Mouse (Mus musculus): ENCODE results near the gene Gzf1. TPM values are rescaled to one million over a fixed set of nuclear protein-coding genes. Genes with fewer than 3 reads are reported as not detected.

The Gzf1 gene
- total RNA-seq, 2 experiments from 2014 or later: 35.5 to 39.9 TPM

GRCm38 (mm10) chr2:148698571-148698970 is 17.7 kb downstream of the Gzf1 start:
- DNase-seq (ENCODE audit: low spot score in 2 of 2): no peak

- DNase-seq (ENCODE audit: low spot score in 2 of 2): no peak
These were observed 25.8 kb downstream of the Gzf1 start for GRCm38 (mm10) chr2:148706409-148707201.

- no peak for DNase-seq (ENCODE audit: low spot score in 2 of 2)
These were observed 26.3 kb downstream of the Gzf1 start for GRCm38 (mm10) chr2:148707202-148707530.

- no peak for DNase-seq (ENCODE audit: low spot score in 2 of 2)
These were observed 31.5 kb downstream of the Gzf1 start for GRCm38 (mm10) chr2:148712326-148712725.

- no peak for DNase-seq (ENCODE audit: low spot score in 2 of 2)
These were observed 36.2 kb downstream of the Gzf1 start for GRCm38 (mm10) chr2:148717072-148717471.

GRCm38 (mm10) chr2:148719271-148719995 is 38.6 kb downstream of the Gzf1 start:
- no peak for DNase-seq (ENCODE audit: low spot score in 2 of 2)

GRCm38 (mm10) chr2:148731614-148732326 is 50.9 kb downstream of the Gzf1 start:
- DNase-seq (ENCODE audit: low spot score in 2 of 2): no peak

- peak; percentile 77 to 89 for DNase-seq (ENCODE audit: low spot score in 2 of 2)
These were observed 51.6 kb downstream of the Gzf1 start, which contains the start of gene Napb for GRCm38 (mm10) chr2:148732327-148733000. Napb (minus strand) TSS chr2:148732467.

Other genes starting within 250 kb of the Gzf1 start
- 10 to 100 TPM; 65.8 to 67.5 TPM for gene Cd93, start 237.5 kb upstream of the Gzf1 start, total RNA-seq (2021)
- 10 to 100 TPM; 24.1 to 28.1 TPM for gene Nxt1, start 8.4 kb upstream of the Gzf1 start, total RNA-seq (2021)
- 10 to 100 TPM; 12.4 to 14.0 TPM for gene Napb, start 51.4 kb downstream of the Gzf1 start, total RNA-seq (2021)
- under 1 TPM in 1 of 2 experiments, not detected in 1; 0.79 TPM for gene Cstl1, start 69.3 kb downstream of the Gzf1 start, total RNA-seq (2021)
- gene Cst11, start 90.5 kb downstream of the Gzf1 start, total RNA-seq (2021): not detected
- gene 8030411F24Rik, start 101.0 kb downstream of the Gzf1 start, total RNA-seq (2021): not detected
- under 1 TPM in 1 of 2 experiments, not detected in 1; 0.62 TPM for gene Cst12, start 108.3 kb downstream of the Gzf1 start, total RNA-seq (2021)
- 100 to 1,000 TPM; 167 to 183 TPM for gene Cst8, start 117.8 kb downstream of the Gzf1 start, total RNA-seq (2021)
- under 1 TPM in 1 of 2 experiments, not detected in 1; 0.42 TPM for gene Cst13, start 139.1 kb downstream of the Gzf1 start, total RNA-seq (2021)
- gene Cst9, start 154.1 kb downstream of the Gzf1 start, total RNA-seq (2021): not detected
- gene 9230104L09Rik, start 184.0 kb downstream of the Gzf1 start, total RNA-seq (2021): 1 to 10 TPM; 1.6 to 2.0 TPM
- gene Cst3, start 194.7 kb downstream of the Gzf1 start, total RNA-seq (2021): 100 to 1,000 TPM; 558 to 614 TPM

Measured in adrenal gland, postnatal 4 days (tissue).